Mouse (Mus musculus): ENCODE results near the gene Isy1.

- TF ChIP-seq CTCF (IDR thresholded peaks at IDR 0.05; ENCODE audit: control insufficient read depth, insufficient read depth, insufficient read length) (no peak), MYOG (IDR thresholded peaks at IDR 0.05; ENCODE audit: control insufficient read depth, extremely low read depth, insufficient read length) (no peak), MYOD1 (IDR thresholded peaks at IDR 0.05; ENCODE audit: control insufficient read depth, insufficient read length, low read depth) (no peak)
Measured at GRCm38 (mm10) chr6:87802462-87802861, 36.1 kb downstream of the Isy1 start.
